Mouse (Mus musculus) kidney, adult 2 months (tissue): ENCODE data around the gene Agl.

Source experiments
- CTCF ChIP-seq: fragments of 200-500 bp; conservative IDR thresholded peaks from 2 replicates; pipeline ENCODE4 v1.5.1; 2011; ENCODE audit warnings: low read depth, mild to moderate bottlenecking, control low read depth, low read length, moderate library complexity, mixed read lengths; ENCODE audit not compliant: insufficient read depth, insufficient read length
- POLR2A ChIP-seq: fragments of 200-500 bp; IDR thresholded peaks from one replicate; pipeline ENCODE4 v1.6.1; 2011; ENCODE audit warnings: low read depth, low read length, control low read depth

DNA sequence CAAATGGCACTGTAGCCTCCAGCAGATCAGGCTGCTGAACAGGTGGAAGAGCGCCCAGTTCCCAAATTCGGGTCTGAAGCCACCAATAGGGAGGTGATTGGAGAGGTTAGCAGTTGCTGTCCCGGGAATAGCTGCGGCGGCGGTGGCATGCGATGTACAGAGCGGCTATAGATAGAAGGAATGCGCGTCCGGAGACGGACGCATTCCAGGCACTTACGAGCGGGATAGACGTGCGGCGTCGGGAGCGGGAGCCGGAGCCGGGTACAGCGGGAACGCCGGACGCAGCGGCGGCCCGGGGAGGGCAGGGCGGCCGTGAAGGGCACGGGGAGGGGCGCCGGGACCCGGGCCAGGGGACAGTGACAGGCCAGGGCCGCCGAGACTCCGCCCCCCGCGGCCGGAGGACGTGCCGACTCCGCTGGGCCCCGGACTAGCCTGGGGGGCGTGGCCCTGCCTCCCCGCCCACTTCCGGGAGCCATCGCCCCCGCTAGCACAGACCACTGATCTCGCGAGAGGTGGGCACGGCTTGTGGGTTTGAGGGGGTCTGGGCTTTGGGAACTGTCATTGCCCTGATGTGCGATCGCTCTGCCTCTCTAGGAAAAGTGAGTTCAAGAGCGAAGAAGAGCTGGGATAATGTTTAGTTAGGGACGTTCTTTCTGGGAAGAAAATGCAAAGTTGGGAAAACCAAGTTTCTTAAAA, at the start of gene Agl:
- TF ChIP-seq CTCF (no peak), POLR2A (no peak)
